Mouse (Mus musculus): ENCODE results near the gene Arhgdia.

DNA sequence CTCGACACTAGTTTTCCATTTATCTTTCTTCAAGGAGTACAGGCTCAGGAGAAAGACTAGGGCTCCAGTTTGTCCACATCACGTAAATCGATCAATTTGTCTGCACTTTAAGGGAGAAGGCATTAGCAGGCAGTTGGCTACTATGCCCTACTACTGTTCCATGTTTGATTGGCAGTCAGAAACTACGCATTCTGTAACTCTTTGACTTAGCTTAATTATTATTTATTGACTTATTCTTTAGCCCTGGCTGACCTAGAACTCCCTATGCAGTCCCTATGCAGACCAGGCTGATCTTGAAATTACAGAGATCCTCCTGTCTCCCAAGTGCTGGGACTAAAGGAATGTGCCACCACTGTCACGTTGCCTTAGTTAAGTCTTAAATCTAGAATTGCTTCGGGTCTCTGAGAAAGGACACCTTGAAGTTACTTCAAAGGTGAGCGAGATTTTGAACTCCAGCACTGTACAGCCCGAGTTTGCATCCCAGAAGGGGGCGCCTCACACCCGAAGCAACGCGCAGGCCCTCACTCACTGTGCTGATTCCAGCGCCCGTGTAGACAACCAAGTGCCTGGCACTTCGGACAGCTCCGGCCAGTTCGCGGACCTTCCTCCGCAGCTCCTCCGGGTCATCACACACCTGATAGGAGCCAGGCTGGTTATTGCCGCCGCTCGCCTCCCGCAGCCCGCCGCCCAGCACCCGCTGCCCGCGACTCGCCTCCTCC lies 42.7 kb upstream of the Arhgdia start:
- TF ChIP-seq POLR2A (IDR thresholded peaks at IDR 0.05; ENCODE audit: extremely low read depth, insufficient read depth, low read length): no peak
- TF ChIP-seq CTCF (IDR thresholded peaks at IDR 0.05; ENCODE audit: low read depth, low read length): peak; percentile 85
